Mouse (Mus musculus) liver, embryonic 14.5 days (tissue): ENCODE results near the gene Zfp652. TPM values are rescaled to one million over a fixed set of nuclear protein-coding genes. Genes with fewer than 3 reads are reported as not detected.

Experiments
- ATAC-seq: fragments of 200-750 bp; cut with Nextera tagmentation; 2 replicates; pipeline ENCODE4 v1.8.0; 2017; ENCODE audit warnings: moderate number of reproducible peaks, mild to moderate bottlenecking, moderate library complexity; ENCODE audit not compliant: insufficient read depth
- DNase-seq, 3 experiments: peaks; one replicate each; pipeline ENCODE4 v3.0.0-alpha.2; 2012 to 2013; ENCODE audit warnings: low read depth in 3 of 3, low spot score in 3 of 3
- H3K27ac ChIP-seq: fragments of 300-500 bp; sonication (generic); 2 replicates; pipeline ENCODE4 v1.5.1; 2014; ENCODE audit warnings: moderate library complexity, mild to moderate bottlenecking, control low read depth, inconsistent platforms
- H3K27me3 ChIP-seq: fragments of 300-500 bp; sonication (generic); 2 replicates; pipeline ENCODE4 v1.6.1; 2014; ENCODE audit warnings: mild to moderate bottlenecking, low read length, moderate library complexity; ENCODE audit not compliant: control insufficient read depth, insufficient read depth
- H3K36me3 ChIP-seq: fragments of 300-500 bp; sonication (generic); replicated peaks from 2 replicates; pipeline ENCODE4 v1.6.1; 2014; ENCODE audit warnings: low read depth; ENCODE audit not compliant: control insufficient read depth, insufficient read depth
- H3K4me1 ChIP-seq, 2 experiments: fragments of 200-500 bp in 1 of 2; fragments of 300-500 bp in 1 of 2; sonication (generic) in 1 of 2; replicated peaks; 2 replicates each; pipeline ENCODE4 v1.6.1; 2012 to 2014; ENCODE audit warnings: antibody characterized with exemption in 1 of 2, inconsistent platforms in 1 of 2, low read length in 1 of 2; ENCODE audit not compliant: control insufficient read depth in 2 of 2, insufficient read depth in 2 of 2
- H3K4me2 ChIP-seq: fragments of 300-500 bp; sonication (generic); 2 replicates; pipeline ENCODE4 v1.6.1; 2014; ENCODE audit warnings: low read depth, mild to moderate bottlenecking, control low read depth, moderate library complexity
- H3K4me3 ChIP-seq, 2 experiments: fragments of 200-500 bp in 1 of 2; fragments of 300-500 bp in 1 of 2; sonication (generic) in 1 of 2; 2 replicates each; pipeline ENCODE4 v1.5.1; 2012 to 2014; ENCODE audit warnings: low read depth in 2 of 2, low read length in 2 of 2, mild to moderate bottlenecking in 2 of 2, control low read depth in 1 of 2, inconsistent platforms in 1 of 2, moderate library complexity in 1 of 2; ENCODE audit not compliant: insufficient read depth in 1 of 2
- H3K9ac ChIP-seq: fragments of 300-500 bp; sonication (generic); replicated peaks from 2 replicates; pipeline ENCODE4 v1.6.1; 2014; ENCODE audit warnings: mild to moderate bottlenecking, control low read depth, moderate library complexity
- H3K9me3 ChIP-seq: fragments of 300-500 bp; sonication (generic); 2 replicates; pipeline ENCODE4 v1.6.1; 2016; ENCODE audit warnings: low read length, mixed read lengths; ENCODE audit not compliant: control insufficient read depth
- CTCF ChIP-seq: IDR thresholded peaks from 2 replicates; pipeline ENCODE4 v1.5.1; 2016; ENCODE audit warnings: antibody characterized with exemption, low read depth, control low read depth
- EP300 ChIP-seq: IDR thresholded peaks from 2 replicates; pipeline ENCODE4 v1.6.1; 2016; ENCODE audit warnings: antibody characterized with exemption, low read depth
- WGBS: fragments of 180-500 bp; shearing (Covaris S2); extraction: QIAGEN DNeasy Blood & Tissue Kit; methylation state at CpG from one replicate; pipeline ENCODE4 v1.1.7; 2014; ENCODE audit not compliant: insufficient replicate concordance; 5-methylcytosine and 5-hydroxymethylcytosine counted together
- polyA plus RNA-seq, 2 experiments: library from polyadenylated mRNA; depleted of rRNA in 1 of 2; stranded (reverse) in 1 of 2; unstranded in 1 of 2; fragments of >200 nt; fragmentation: Nextera tagmentation in 1 of 2; extraction: Ambion mirVana in 1 of 2; gene quantifications; 2 replicates each; pipeline versions ENCODE4 v1.2.1 to v1.2.3; 2012 to 2014

The Zfp652 gene
- polyA plus RNA-seq, 2 experiments = 3.7 to 5.4 TPM

GRCm38 (mm10) chr11:95700778-95701739, 11.4 kb upstream of the Zfp652 start:
- Histone ChIP-seq H3K27me3 (no peaks in the 10 kb centered on the region), H3K4me1 (peaks cover 17 to 18% of the 10 kb centered on the region in 2 experiments), H3K27ac (peak overlapping the region; percentile 84), H3K4me3 (no peak overlapping the region), H3K36me3 (no peaks in the 10 kb centered on the region), H3K9me3 (no peaks in the 10 kb centered on the region), H3K4me2 (peak overlapping the region; percentile 48), H3K9ac (peak overlapping the region; percentile 31)
- WGBS = 37% methylated on average over 13 of the region's 13 CpGs
- DNase-seq (peak in 2 of 3 experiments; percentile 70 to 71), ATAC-seq (peak; percentile 92)
- TF ChIP-seq EP300 (peak; percentile 95), CTCF (no peak)

- Histone ChIP-seq H3K36me3 (no peaks in the 10 kb centered on the region), H3K4me3 (no peak overlapping the region), H3K4me2 (no peak overlapping the region), H3K27ac (no peak overlapping the region), H3K4me1 (peaks cover 23 to 25% of the 10 kb centered on the region in 2 experiments), H3K9ac (no peak overlapping the region), H3K27me3 (no peaks in the 10 kb centered on the region), H3K9me3 (no peaks in the 10 kb centered on the region)
- ATAC-seq (no peak), DNase-seq (no peak)
- TF ChIP-seq CTCF (no peak), EP300 (no peak)
- WGBS = 74% methylated on average over 12 of the region's 12 CpGs
Measured at GRCm38 (mm10) chr11:95704032-95704969, 8.2 kb upstream of the Zfp652 start.

GRCm38 (mm10) chr11:95704970-95705330, 7.5 kb upstream of the Zfp652 start:
- no peak overlapping the region for H3K9ac ChIP-seq
- DNase-seq (no peak), ATAC-seq (no peak)
- no peaks in the 10 kb centered on the region for H3K9me3 ChIP-seq
- no peak overlapping the region for H3K27ac ChIP-seq
- TF ChIP-seq EP300 = no peak
- TF ChIP-seq CTCF = no peak
- H3K4me1 ChIP-seq = peaks cover 25 to 29% of the 10 kb centered on the region in 2 experiments
- H3K27me3 ChIP-seq = no peaks in the 10 kb centered on the region
- no peak overlapping the region for H3K4me3 ChIP-seq
- H3K36me3 ChIP-seq = no peaks in the 10 kb centered on the region
- H3K4me2 ChIP-seq = no peak overlapping the region
- 55% methylated on average over 4 of the region's 4 CpGs for WGBS

GRCm38 (mm10) chr11:95709534-95710040, 2.9 kb upstream of the Zfp652 start:
- Histone ChIP-seq H3K27ac (no peak overlapping the region), H3K4me2 (no peak overlapping the region), H3K9ac (no peak overlapping the region), H3K4me3 (no peak overlapping the region), H3K36me3 (no peaks in the 10 kb centered on the region), H3K4me1 (peaks cover 22 to 29% of the 10 kb centered on the region in 2 experiments), H3K9me3 (no peaks in the 10 kb centered on the region), H3K27me3 (no peaks in the 10 kb centered on the region)
- DNase-seq = no peak
- WGBS = 64% methylated on average over 6 of the region's 6 CpGs
- no peak for ATAC-seq
- TF ChIP-seq EP300 (peak; percentile 31; the same call in 1 of the 2 replicates), CTCF (no peak)
